Mouse (Mus musculus) thymus, postnatal 4 days (tissue): ENCODE measurements around the gene 4930469K13Rik.

ENCODE experiments used
- DNase-seq: peaks from one replicate; pipeline ENCODE4 v3.0.0; 2021

Gene 4930469K13Rik

DNA sequence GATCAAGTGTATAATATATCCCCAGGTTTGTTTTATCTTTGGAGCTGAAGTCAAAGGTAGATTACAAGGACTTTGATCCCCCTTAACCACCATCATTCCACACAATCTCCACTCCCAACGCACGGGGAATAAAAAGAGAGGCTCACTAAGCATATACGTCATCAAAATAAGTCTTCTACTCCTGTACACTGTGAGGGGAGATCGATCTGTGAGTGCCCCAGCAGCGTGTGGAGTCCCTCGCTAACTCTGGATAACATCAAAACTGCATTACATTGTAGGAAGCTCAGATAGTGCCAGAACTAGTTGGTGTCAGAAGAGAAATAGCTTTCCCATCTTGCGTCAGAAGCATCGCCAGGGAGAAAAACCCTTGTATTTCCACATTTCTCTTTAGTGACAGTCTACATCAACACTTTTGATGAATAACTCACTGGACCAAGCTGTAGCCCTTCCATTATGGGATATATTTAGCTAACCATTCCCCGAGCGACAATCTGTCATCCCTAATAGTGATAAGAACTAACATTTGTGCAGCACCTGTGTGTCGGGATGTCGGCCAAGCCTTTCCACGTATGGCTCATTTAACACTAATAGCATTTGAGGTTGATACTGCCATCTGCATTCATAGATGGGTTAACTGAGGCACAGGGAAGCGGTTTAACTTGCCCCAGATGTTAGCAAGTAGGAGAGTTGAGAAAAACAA, 123.9 kb downstream of the 4930469K13Rik start:
- DNase-seq: no peak

DNA sequence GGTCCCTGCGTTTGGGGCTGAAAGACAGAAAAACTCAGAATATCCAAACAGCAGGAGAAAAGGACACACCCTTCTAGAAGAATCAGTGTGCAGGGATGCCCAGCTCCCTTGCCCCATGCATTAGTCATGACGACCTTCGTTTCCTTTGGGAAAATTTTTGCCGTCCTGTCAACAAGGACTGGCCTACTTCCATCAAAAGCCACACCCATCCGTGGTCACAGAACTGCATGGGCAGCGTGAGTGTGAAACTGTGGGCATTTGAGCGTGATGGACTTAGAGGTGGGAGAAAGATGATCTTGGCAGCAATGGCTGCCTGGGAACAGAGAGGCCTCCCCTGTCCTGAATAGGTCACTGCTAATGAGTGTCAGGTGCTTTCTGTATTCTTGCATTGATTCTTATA, 126.2 kb downstream of the 4930469K13Rik start:
- no peak for DNase-seq

DNA sequence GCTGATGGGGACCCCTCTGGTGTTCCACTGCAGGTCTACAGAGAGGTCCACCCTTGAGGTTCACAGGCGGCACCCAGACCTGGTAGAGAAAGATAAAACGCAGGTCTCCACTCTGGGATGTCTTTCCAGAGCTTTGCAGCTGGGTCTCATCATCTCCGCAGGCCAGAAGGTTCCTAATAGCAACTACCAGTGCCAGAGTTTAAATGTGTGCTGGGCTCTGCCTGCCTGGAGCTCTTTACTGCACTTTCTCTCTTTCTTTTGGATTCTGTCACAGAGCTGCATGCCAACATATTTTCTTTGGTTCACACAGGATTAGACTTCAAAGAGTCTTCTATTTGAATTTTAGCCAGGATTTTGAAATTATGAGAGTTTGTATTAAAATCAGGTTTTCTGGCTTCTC, 129.2 kb downstream of the 4930469K13Rik start:
- no peak for DNase-seq

DNA sequence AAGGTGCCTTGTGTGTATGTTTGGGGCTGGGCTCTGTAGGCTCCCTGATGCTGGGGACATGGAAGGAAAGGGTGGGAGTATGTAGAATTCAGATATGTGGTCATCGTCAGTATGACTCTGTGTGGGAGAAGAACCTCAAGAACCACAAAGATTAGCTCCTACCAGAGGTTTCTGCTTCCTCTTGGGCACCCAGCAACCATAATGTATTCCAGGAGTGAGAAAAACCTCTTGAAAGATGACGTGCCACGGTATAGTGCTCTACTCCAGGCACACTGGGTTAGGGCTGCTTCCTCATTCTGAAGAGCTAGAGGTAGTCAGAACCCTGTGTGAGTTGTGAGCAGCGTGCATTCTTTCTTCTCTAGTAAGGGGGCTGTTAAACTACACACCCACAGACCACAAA, 130.6 kb downstream of the 4930469K13Rik start:
- no peak for DNase-seq

DNA sequence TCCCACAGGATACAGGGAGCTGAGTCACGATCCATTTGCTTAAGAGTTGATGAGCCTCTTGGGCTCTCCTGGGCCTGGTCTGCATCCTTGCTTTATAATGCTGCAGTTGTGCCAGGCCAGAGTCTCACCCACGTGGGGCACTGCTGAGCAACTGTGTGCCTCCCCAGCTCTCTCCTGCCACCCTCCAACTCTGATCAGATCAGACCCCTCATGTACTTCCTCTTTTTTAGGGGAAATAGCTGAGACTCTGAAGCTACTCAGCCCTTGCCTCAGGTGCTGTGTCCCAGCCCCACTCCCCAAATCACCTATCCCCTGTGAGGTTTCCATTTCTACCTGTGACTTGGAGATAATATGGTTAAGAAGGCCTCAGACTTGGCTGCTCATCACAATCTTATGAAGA, 133.0 kb downstream of the 4930469K13Rik start:
- peak; percentile 65 for DNase-seq

DNA sequence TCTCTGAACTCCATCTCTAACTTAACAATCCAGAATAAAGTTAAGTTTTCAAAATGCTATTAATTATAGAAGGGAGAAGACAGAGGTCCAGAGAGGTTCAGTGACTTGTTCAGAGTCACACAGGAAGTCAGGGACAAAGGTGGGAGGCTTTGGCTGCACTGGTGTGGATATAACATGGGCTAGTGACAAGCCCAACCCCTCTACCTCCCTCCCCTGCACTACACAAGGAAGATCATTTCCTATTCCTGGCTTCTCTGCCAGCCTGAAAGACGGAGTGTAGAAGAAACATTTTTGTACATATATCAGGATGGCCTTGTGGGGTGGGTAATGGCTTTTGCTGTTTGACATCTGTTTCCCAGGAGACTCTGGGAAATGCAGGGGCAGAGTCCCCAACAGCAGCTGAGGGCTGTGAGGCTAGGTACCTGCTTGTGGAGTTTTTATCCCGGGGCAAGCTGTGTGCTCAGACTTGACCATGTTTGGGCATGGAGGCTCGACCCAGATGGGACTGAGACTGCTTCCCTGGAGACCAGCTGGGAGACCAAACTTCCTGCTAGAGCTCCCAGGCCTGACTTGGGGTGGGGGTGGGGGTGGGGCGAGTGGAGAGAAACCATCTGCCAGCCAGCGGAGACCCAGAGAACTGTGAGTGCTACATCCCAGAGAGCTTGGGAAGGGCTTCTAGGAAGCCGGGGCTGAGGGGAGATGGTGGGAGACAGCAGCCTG, 135.5 kb downstream of the 4930469K13Rik start, which contains the start of gene Kcnmb1:
Kcnmb1 (plus strand) TSS at position 326 of the 720 bp plus-strand sequence.
- no peak for DNase-seq

DNA sequence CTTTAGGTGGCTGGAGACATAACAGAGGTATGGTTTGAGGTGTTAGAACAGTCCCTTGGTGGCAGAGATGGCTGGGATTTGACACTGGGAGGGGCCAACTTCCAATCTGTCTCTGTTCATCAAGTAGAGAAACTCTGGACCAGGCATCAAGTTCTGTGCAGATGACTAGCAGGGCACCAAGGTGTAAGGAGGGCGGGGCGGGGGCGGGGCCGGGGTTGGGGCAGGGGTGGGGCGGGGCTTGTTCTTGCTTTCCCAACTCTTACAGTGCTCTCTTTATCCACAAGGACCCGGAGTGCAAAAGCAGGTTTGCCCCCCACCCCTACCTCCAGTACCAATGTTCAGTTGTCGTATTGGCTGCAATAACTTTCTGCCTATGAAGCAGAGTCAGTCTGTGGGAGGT, 136.2 kb downstream of the 4930469K13Rik start:
- no peak for DNase-seq

DNA sequence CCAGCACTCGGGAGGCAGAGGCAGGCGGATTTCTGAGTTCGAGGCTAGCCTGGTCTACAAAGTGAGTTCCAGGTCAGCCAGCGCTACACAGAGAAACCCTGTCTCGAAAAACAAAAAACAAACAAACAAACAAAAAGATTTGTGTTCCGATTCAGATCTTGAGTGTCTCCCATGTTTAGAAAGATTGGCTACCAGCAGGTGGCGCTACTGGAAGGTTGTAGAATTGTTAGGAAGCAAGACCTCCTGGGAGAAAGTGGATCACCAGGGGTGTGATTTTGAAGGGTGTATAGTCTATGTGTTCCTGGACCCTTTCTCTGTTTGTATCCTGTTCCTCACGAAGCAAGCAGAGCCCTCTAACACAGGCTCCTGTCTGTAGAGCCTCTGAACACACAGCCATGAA, 139.6 kb downstream of the 4930469K13Rik start:
- peak; percentile 83 for DNase-seq

DNA sequence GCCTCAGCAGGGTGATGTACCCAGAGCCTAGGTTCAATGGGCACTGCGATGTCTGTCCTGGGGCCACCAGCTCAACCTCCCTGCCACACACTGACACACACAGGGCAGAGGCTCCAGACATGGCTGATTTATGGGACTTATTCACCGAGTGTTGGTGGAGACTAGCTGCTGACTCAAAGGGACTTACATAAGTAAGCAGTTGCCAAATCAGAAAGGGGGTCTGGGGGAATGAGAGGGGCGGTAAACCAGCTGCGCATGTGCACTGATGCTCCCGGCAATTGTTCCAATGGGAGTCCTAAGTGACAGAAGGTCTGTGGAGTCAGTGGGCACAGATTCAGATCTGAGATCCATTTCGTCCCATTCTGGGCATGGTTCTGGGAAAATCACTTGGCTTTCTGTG, 140.8 kb downstream of the 4930469K13Rik start:
- DNase-seq: no peak

DNA sequence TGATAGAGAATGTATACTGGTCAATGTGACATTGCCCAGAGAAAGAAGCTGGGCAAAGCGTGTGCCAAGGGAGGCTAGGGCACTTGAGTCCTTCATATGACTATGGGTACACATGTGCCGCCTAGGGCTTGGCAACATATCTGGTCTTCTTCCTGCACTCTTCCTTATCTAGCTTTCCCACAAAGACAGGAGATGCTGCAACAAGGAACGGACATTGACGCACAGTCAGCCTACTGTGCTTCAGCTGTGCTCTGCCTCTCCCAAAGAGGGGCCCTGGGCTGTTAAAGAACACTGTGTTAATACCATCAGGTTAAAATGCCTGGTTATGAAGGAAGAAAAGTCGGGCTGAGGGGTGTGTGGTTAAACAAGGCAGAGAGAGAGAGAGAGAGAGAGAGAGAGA, 141.7 kb downstream of the 4930469K13Rik start:
- no peak for DNase-seq

DNA sequence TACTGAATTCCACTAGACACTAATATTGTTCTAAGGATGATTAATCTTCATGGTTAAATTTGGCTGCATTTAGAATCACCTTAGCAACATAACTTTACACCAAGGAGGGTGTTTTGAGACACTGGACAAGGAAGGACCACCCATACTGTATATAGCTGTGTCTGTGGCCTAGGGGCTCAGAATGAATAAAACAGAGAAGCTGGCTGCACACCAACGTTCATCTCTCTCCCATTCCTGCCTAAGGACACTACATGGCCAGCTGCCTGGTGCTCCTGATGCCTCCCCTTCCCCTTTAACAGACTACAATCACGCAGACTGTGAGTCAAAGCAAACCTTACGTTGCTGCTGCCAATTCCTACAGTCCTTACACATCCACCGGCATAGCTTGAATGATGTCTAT, 142.4 kb downstream of the 4930469K13Rik start:
- DNase-seq: no peak

DNA sequence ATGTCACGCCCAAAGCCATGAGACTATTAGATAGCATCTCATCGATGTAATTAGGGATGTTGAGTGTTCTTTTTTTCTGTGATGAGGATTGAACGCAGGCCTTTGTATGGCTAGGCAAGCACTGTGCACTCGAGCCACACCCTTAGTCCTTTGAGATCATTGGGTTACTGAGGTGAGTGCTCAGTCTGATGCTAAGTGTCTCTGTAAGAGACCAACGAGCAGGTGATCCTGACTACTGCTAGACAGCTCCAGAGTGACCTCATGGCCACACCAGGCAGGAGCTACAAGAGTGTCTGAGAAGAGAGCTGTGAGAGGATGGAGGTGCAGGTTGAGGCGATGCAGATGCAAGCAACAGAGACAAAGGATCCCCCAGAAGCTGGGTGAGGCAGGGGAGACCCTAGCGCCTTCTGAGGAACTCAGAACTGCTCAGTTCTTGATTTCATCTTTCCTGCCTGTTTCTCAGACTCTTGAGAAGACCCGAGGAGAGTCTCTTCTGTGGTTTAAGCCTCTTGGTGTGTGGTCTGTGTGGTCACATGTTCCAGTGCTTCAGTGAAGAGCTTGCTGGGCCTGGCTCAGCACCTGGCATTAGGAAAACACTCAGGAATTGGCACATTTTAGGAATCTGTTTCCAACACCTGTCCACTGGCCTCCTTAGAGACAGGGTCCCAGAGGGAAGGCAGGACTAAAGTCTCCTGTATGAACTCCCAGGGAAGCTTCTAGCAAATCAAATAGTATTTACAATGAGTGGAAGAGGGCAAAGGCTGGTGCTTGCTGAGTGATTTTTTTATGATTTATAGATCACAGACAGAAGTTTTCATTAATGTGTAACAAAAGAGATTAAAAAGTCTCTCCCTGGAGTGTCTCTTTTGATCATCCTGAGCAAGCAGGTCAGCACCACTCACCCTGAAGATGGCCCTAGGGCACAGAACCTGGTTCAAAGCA, 146.4 kb downstream of the 4930469K13Rik start:
- no peak for DNase-seq

DNA sequence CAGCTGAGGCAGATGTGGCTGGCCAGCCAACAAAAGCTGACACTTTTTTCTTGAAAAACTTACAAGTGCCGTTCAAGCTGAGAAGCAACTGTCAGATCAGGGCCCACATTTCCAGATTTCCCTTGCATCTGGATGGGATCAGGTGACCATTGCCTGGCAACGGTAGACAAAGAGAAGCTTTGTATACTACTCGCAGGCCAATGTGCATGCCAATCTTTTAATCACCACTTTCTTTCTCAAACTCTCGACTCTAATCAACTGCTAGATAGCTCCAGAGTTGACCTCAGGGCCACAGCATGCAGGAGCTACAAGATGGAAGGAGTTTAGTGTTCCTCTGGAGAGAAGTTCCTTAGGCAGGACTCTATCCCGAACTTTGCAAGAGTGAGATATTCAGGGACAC, 147.2 kb downstream of the 4930469K13Rik start:
- DNase-seq: no peak

DNA sequence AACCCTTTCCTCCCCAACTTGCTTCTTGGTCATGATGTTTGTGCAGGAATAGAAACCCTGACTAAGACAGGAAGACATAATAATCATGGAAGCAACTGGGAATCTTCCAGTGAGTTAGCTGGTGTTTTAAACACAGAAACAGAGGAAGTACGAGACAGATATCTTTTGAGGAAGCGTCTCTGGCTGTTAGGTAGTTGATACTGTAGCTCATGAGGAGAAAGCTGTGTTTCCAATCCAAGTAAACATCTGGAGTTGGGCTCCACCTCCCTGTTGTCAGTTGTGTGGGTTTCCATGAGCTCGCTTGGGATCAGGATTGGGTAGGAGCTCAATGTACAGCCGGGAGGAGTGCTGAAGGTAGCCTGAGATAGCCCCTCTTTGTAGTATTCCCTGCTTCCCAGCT, 151.9 kb downstream of the 4930469K13Rik start:
- no peak for DNase-seq

DNA sequence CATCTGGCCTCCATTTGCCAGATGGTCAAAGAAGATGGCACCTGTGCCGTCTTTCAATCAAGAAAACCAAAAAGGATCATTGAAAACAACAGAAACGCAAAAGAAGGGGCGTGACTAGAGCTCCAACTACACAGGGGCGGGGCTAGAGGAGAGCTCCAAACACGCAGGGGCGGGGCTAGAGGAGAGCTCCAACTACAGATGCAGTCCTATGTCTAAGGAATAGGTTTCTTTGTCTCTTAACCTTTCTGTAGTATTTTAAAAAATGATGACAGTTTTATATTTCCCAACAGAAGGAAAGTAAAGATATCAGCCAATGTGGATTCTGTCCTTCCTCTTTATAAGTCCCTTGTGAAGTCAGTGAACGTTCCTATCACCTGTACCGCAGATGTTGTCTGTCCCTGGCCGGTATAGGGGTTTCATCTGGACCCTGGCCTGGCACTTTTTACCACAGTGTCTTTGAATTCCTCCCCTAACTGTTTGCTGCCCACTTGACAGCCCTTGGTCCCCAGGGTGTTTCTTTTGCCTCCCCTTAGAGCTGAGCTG, 153.5 kb downstream of the 4930469K13Rik start:
- peak; percentile 56 for DNase-seq

DNA sequence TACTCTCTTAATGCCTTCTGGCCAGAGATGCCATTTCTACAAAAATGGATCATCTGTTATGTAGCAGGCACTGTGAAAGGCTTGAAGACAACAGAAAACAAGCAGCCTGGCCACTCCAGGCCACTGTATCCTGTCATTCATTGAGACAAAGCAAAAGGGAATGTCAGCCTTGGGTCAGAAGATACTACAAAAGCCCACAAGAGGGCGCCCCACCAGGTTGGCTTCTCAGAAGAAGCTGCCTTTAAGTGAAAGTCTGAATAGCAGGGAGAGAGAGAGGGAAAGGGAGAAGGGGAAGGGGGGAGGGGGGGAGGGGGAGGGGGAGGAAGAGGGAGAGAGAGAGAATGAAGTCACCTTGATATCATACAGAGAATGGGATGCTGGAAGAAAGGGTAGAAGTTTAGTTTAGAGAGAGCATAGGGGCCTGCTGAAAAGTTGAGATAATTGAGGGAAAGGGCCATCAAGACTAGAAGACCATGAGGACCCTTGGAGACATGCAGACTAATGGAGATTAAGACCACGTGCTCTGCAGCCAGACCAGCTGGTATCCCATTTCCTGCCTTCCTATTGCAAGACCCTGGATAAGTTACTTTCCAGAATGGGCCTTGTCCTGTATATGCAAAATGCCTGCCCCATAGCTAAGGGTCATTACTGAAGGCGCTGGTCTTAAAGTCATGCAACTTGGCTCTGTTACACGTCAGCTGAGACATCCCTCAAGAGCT, 154.1 kb downstream of the 4930469K13Rik start:
- DNase-seq: peak; percentile 81

DNA sequence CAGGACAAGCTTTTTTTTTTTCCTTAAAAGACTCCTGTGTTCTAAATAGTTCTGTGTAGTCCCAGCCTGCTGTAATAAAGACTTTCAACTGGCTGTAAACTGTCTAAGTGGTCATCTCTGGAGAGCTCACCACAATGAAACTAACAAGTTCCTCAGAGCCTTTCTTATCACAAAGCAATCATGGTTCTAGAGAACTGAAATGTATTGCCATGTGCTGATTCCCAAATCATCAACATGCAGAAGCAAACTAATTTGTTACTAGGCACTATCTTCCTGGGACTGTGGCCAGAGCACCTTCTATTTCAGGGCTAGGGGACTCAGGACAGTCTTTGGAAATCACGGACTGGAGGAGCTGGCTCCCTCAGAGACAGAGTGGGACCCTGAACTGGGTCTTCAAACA, 154.8 kb downstream of the 4930469K13Rik start:
- no peak for DNase-seq

DNA sequence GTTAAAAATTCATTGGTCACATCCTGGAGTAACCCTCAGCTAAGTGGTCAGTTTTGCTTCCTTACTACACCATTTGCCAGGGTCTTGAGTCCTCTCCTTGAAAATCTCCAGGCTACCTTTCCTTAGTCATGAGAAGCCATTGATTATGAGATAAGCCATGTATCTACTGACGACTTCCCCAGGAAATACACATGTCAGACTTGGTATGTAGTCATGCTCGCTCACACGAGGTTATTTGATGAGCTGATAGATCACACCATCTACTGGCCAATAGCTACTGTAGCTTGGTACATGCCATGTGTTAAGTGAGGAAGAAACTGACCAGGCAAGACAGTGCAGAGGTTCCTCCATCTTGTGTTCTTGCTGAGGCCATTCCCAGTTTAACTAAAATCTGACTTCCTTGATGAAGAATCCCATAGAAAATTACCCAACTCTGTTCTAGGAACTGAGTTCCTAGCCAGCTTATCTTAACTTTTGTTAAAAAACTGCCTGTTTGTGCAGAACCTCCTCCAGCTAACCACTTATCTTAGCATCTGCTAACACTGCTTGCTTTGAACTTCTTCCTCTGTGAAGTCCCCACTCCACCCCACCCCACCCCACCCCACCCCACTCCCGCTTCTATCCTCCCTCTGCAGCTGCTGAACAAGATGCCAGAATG, 158.8 kb downstream of the 4930469K13Rik start:
- no peak for DNase-seq

DNA sequence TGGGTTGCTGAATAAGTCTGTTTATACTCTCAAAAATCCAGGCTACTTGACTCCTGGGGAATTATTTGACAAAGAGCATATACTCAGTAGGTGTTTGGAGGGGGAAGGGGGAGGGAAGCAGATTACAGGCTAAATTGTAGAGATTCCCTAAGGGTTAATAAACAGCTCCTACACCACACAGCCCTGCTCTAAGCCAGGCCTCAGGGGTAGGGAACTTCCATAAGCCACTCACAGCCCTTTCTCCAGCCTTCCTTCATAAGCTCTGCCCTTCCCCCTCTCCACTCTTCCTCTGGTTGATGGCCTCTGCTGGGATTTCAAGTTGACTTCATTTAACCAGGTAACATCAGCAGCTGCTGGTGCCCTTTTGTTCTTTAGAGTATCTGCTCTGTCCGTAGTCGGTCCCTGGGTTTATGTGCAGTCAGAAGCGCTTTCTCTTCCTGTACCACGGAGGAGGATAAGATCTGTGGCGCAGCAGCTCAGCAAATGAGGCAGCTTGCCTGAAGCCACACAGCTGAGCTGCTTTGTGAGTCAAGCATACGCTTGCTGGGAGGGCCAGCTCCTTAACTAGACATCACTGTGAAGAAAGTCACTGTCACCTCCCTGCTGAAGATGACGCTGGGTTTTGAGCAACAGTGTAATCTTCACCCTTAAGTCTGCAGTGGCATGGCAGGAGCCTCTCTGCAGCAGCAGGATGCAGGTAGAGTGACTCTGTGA, 159.6 kb downstream of the 4930469K13Rik start:
- DNase-seq: peak; percentile 77

DNA sequence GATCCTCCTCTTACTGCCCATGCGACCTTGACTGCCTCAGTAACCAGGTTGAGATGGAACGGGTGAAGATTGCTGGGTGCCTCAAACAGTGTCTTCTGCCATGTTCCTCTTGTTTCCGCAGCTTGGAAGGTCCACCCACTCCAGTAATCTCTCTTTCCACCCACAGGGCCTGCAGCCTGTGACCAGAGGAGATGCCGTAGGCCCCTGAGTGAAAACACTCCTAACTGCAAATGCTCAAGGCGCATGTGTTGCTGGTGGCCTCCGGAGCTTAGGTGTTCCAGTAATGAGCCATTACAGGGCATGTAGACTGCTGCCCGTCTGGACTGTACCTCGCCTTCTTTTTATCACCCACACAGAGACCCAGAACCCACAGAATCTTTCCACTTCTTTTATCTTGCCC, 160.7 kb downstream of the 4930469K13Rik start:
- DNase-seq: no peak

DNA sequence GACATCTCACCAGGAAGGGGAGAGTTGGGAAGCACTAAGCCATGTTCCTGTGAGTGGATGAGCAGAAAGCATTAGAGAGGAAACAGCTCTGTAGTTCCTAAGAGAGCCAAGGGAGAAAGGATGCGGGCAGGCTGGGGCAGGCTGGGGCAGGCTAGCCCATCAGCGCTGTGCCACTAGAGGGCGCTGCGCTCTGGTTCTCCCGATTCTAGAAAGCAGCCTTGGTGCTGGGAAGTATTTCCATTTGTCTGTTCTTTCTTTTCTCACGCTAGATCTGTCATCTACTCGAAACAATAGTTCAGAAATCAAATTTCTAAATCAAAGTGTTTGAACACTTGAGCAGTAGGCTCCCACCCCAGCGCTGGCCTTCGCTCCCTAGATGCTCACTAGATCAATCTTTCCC, 164.1 kb downstream of the 4930469K13Rik start:
- peak; percentile 78 for DNase-seq
